Mouse (Mus musculus) CH12.LX (cell line): ENCODE data around the gene Trim71. TPM values are rescaled to one million over a fixed set of nuclear protein-coding genes. Genes with fewer than 3 reads are reported as not detected.

Source experiments
- DNase-seq: peaks from one replicate; pipeline ENCODE4 v3.0.0-alpha.2; 2013; ENCODE audit errors: extremely low read depth
- H3K27ac ChIP-seq: 2 replicates; pipeline ENCODE4 v1.5.1; 2012; ENCODE audit warnings: low read depth, mild to moderate bottlenecking, control low read depth, moderate library complexity; ENCODE audit not compliant: insufficient read depth
- H3K27me3 ChIP-seq: replicated peaks from 2 replicates; pipeline ENCODE3; 2012; ENCODE audit warnings: inconsistent platforms
- H3K36me3 ChIP-seq, 2 experiments: replicated peaks in 1 of 2; 2 replicates each; pipeline versions ENCODE3 to v1.6.1; 2012; ENCODE audit warnings: inconsistent platforms in 1 of 2, low read length in 1 of 2, mild to moderate bottlenecking in 1 of 2, mixed read lengths in 1 of 2, moderate library complexity in 1 of 2; ENCODE audit not compliant: control insufficient read depth in 1 of 2, insufficient read depth in 1 of 2
- H3K4me1 ChIP-seq, 2 experiments: 2 replicates each; pipeline ENCODE4 v1.6.1; 2012; ENCODE audit warnings: inconsistent platforms in 1 of 2, moderate library complexity in 1 of 2; ENCODE audit not compliant: insufficient read depth in 2 of 2, control insufficient read depth in 1 of 2
- H3K4me2 ChIP-seq: 2 replicates; pipeline ENCODE4 v1.6.1; 2012; ENCODE audit warnings: low read depth, mild to moderate bottlenecking, control low read depth; ENCODE audit not compliant: poor library complexity, insufficient read depth, severe bottlenecking
- H3K4me3 ChIP-seq, 3 experiments: fragments of 150-350 bp in 1 of 3; sonication (generic) in 1 of 3; replicated peaks in 1 of 3; 2 replicates each; pipeline versions ENCODE3 to v1.5.1; 2011 to 2012; ENCODE audit warnings: low read depth in 2 of 3, low read length in 2 of 3, mild to moderate bottlenecking in 2 of 3, moderate library complexity in 2 of 3, control low read depth in 1 of 3, improper control_type of control experiment in 1 of 3, inconsistent platforms in 1 of 3, mixed read lengths in 1 of 3; ENCODE audit not compliant: poor library complexity in 1 of 3
- H3K79me2 ChIP-seq: replicated peaks from 2 replicates; pipeline ENCODE4 v1.6.1; 2012; ENCODE audit warnings: mild to moderate bottlenecking, moderate library complexity; ENCODE audit not compliant: control insufficient read depth, poor library complexity, insufficient read depth, severe bottlenecking; ENCODE audit errors: extremely low read depth
- H3K9ac ChIP-seq: 2 replicates; pipeline ENCODE4 v1.6.1; 2012; ENCODE audit warnings: low read depth, mild to moderate bottlenecking, control low read depth, moderate library complexity; ENCODE audit not compliant: insufficient read depth
- H3K9me3 ChIP-seq: replicated peaks from 2 replicates; pipeline ENCODE3; 2012; ENCODE audit warnings: low read length, inconsistent platforms, mixed read lengths
- CHD1 ChIP-seq: IDR thresholded peaks from 2 replicates; pipeline ENCODE4 v1.6.1; 2012; ENCODE audit warnings: low read depth, low read length, improper control_type of control experiment, inconsistent platforms
- EP300 ChIP-seq: IDR thresholded peaks from 2 replicates; pipeline ENCODE4 v1.6.1; 2011; ENCODE audit warnings: low read length, improper control_type of control experiment
- ETS1 ChIP-seq: conservative IDR thresholded peaks from 2 replicates; pipeline ENCODE4 v1.6.1; 2012; ENCODE audit warnings: low read depth, mild to moderate bottlenecking, inconsistent platforms, low read length, improper control_type of control experiment, moderate library complexity
- GABPA ChIP-seq: IDR thresholded peaks from 2 replicates; pipeline ENCODE4 v1.6.1; 2012; ENCODE audit warnings: low read depth, low read length, improper control_type of control experiment, inconsistent platforms; ENCODE audit not compliant: insufficient replicate concordance
- JUN ChIP-seq: IDR thresholded peaks from 2 replicates; pipeline ENCODE4 v1.6.1; 2011; ENCODE audit warnings: low read depth, mild to moderate bottlenecking, low read length, improper control_type of control experiment, moderate library complexity; ENCODE audit not compliant: insufficient read depth
- KAT2A ChIP-seq: IDR thresholded peaks from 2 replicates; pipeline ENCODE4 v1.6.1; 2012; ENCODE audit warnings: low read length, improper control_type of control experiment, inconsistent platforms; ENCODE audit not compliant: insufficient replicate concordance
- MXI1 ChIP-seq: IDR thresholded peaks from 2 replicates; pipeline ENCODE4 v1.6.1; 2011; ENCODE audit warnings: mild to moderate bottlenecking, low read depth, low read length, improper control_type of control experiment
- POLR2A ChIP-seq: IDR thresholded peaks from 2 replicates; pipeline ENCODE4 v1.6.1; 2011; ENCODE audit warnings: low read depth, mild to moderate bottlenecking, improper control_type of control experiment, low read length
- POLR2AphosphoS2 ChIP-seq: IDR thresholded peaks from 2 replicates; pipeline ENCODE4 v1.6.1; 2011; ENCODE audit warnings: low read depth, low read length, improper control_type of control experiment
- RAD21 ChIP-seq: IDR thresholded peaks from 2 replicates; pipeline ENCODE4 v1.6.1; 2011; ENCODE audit warnings: low read depth, mild to moderate bottlenecking, low read length, improper control_type of control experiment, moderate library complexity
- SMC3 ChIP-seq: IDR thresholded peaks from 2 replicates; pipeline ENCODE4 v1.6.1; 2011; ENCODE audit warnings: low read depth, low read length, improper control_type of control experiment
- TBP ChIP-seq: conservative IDR thresholded peaks from 2 replicates; pipeline ENCODE4 v1.6.1; 2011; ENCODE audit warnings: low read depth, low read length, improper control_type of control experiment
- UBTF ChIP-seq: IDR thresholded peaks from 2 replicates; pipeline ENCODE4 v1.6.1; 2012; ENCODE audit warnings: low read depth, mild to moderate bottlenecking, inconsistent platforms, low read length, improper control_type of control experiment, moderate library complexity
- USF1 ChIP-seq: IDR thresholded peaks from 2 replicates; pipeline ENCODE4 v1.6.1; 2014; ENCODE audit warnings: low read depth, mild to moderate bottlenecking, inconsistent platforms, low read length, improper control_type of control experiment
- ZC3H11A ChIP-seq: IDR thresholded peaks from 2 replicates; pipeline ENCODE4 v1.6.1; 2012; ENCODE audit warnings: low read depth, mild to moderate bottlenecking, inconsistent platforms, low read length, improper control_type of control experiment
- ZKSCAN1 ChIP-seq: IDR thresholded peaks from 2 replicates; pipeline ENCODE4 v1.6.1; 2012; ENCODE audit warnings: low read depth, inconsistent platforms, low read length, improper control_type of control experiment, borderline replicate concordance
- ZNF384 ChIP-seq: IDR thresholded peaks from 2 replicates; pipeline ENCODE4 v1.6.1; 2012; ENCODE audit warnings: low read depth, low read length, improper control_type of control experiment, inconsistent platforms
- dilution Hi-C: fragments of 300-500 bp; cut with MboI; formaldehyde crosslinking; loops from 2 replicates; pipeline ENCODE4 v1.14.3; 2020; ENCODE audit warnings: low sequenced_read_pairs; ENCODE audit not compliant: extremely low pct_unique_long_range_greater_than_20kb, extremely low pct_ligation_motif_present
- in situ Hi-C: fragments of 300-500 bp; cut with MboI; formaldehyde crosslinking; loops from 3 replicates; pipeline ENCODE4 v1.14.3; 2019; ENCODE audit warnings: low sequenced_read_pairs, low pct_ligation_motif_present, low pct_unique_long_range_greater_than_20kb, mixed read lengths
- polyA plus RNA-seq: library from polyadenylated mRNA; unstranded; fragments of >175 nt; gene quantifications from 2 replicates; pipeline ENCODE4 v1.2.1, GENCODE M21; 2012; ENCODE audit warnings: low read depth; ENCODE audit not compliant: insufficient read length
- total RNA-seq, 2 experiments: library from RNA; depleted of rRNA; stranded (reverse); fragments of 300-350 nt in 1 of 2; fragments of >200 nt in 1 of 2; gene quantifications; 2 replicates each; pipeline ENCODE4 v1.2.3; 2012 to 2014

Gene Trim71
- total and polyA plus RNA-seq, 3 experiments, result under 0.01 TPM; not detected in 2

DNA sequence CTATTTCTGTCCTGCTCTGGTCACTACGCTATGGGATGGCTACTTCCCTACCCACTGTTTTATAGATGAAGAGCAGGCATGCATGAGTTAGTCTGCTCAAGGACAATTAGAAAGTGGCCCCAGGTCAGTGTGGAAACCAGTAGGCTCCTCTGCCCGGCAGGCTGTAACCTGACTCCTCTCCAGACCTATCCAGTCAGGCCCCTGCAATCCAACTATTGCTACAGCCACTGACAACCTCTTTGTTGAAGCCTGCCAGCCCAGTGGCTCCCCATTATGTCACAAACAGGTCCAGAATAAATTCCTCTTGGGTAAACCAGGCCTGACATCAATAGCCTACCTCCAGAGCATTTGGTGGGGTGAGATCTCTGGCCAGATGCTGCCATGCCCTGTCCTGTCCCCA, 27.5 kb downstream of the Trim71 start:
- Histone ChIP-seq H3K27ac (no peak overlapping the region), H3K9ac (no peak overlapping the region), H3K4me3 (no peak overlapping the region)
- no peak for DNase-seq
- TF ChIP-seq ZC3H11A (no peak), UBTF (no peak), JUN (no peak), POLR2A (no peak), ZNF384 (no peak), USF1 (no peak), TBP (no peak), CHD1 (no peak), GABPA (no peak), EP300 (no peak), POLR2AphosphoS2 (no peak), SMC3 (no peak), KAT2A (no peak), MXI1 (no peak), RAD21 (no peak), ZKSCAN1 (no peak)
- TF ChIP-seq, all 38 proteins: peak for 0
- no peaks in the 10 kb centered on the region for H3K27me3 ChIP-seq
- no peaks in the 10 kb centered on the region for H3K9me3 ChIP-seq
- in situ Hi-C loops (no loop called here), dilution Hi-C loops (no loop called here)
- no peaks in the 10 kb centered on the region for H3K79me2 ChIP-seq
- no peaks in the 10 kb centered on the region for H3K36me3 ChIP-seq
- no peak overlapping the region for H3K4me2 ChIP-seq
- peaks cover 12 to 23% of the 10 kb centered on the region in 2 experiments for H3K4me1 ChIP-seq

DNA sequence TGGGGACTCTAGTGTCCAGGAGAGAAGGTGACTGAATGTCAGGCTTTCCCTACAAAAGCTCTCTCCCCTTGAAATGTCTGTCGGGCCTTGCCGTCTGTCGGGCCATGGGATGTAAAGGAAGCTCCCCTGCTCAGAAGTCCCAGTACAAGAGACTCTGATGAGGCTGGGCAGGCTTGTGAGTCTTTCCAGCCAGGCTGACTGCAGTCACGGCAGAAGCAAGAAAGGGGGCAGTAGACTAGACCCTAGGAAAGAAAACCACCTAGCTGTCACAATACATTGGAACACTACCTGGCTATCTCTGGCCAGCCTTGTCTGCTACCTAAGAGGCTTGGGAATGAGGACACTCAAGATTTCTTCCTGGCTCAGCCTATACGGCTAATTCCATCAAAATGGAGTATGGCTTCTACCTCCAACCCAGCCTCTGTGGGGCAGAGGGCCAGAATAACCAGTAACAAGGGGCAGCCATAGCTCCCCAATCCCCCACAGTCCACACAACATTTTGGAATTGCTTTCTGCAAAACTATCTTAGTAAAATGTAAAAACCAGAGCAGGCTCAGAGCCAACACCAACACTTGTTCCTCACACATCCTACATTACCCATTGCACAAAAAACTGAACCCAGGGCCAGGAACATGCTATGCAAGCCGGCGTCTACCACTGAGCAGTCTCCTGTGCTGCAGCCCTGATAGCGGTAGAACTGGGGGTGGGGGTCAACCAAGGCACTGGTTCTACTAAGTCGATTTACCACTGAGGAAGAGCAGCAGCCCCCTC, 29.2 kb downstream of the Trim71 start:
- no peak overlapping the region for H3K27ac ChIP-seq
- DNase-seq, result no peak
- H3K79me2 ChIP-seq, result no peaks in the 10 kb centered on the region
- H3K9ac ChIP-seq, result no peak overlapping the region
- in situ Hi-C loops (no loop called here), dilution Hi-C loops (no loop called here)
- no peak overlapping the region for H3K4me3 ChIP-seq
- H3K4me2 ChIP-seq, result no peak overlapping the region
- H3K4me1 ChIP-seq, result peaks cover 10 to 20% of the 10 kb centered on the region in 2 experiments
- TF ChIP-seq ETS1 (no peak), KAT2A (no peak), GABPA (no peak), POLR2AphosphoS2 (no peak)
- H3K27me3 ChIP-seq, result no peaks in the 10 kb centered on the region
- no peaks in the 10 kb centered on the region for H3K36me3 ChIP-seq
- no peaks in the 10 kb centered on the region for H3K9me3 ChIP-seq
